8 mouse cellular contexts compared by ENCODE assay signal in genomic region chr10:128412055-128412381, GRCm38 (mm10). TPM values are rescaled to one million over a fixed set of nuclear protein-coding genes. Genes with fewer than 3 reads are reported as not detected.
DNase-seq lines count a peak whose midpoint lies in the region; ATAC-seq and TF ChIP-seq lines count a peak whose summit lies in the region.

No protein-coding gene starts in this region.

- DNase-seq in kidney, adult 2 months, result peak; percentile 50
- no peak for DNase-seq in kidney, adult 18-20 months
- DNase-seq in G1E (ENCODE audit: low spot score), result no peak
- peak; percentile 39 for DNase-seq in embryo, embryonic 11 days
- no peak for DNase-seq in frontal cortex, postnatal 25 days (ENCODE audit: low spot score in 2 of 2)

- H3K9ac ChIP-seq in hindbrain, embryonic 15.5 days, result peak overlapping the region; percentile 89
- H3K9ac ChIP-seq in lung, embryonic 15.5 days, result peak overlapping the region; percentile 82
- peak overlapping the region; percentile 75 for H3K9ac ChIP-seq in stomach, embryonic 16.5 days (ENCODE audit: low read length)

- no peaks in the 10 kb centered on the region for H3K9me3 ChIP-seq in G1E (replicated peaks)
- H3K9me3 ChIP-seq in hindbrain, embryonic 15.5 days, result no peaks in the 10 kb centered on the region
- H3K9me3 ChIP-seq in lung, embryonic 15.5 days, result no peaks in the 10 kb centered on the region
- H3K9me3 ChIP-seq in stomach, embryonic 16.5 days (replicated peaks; ENCODE audit: control insufficient read depth, low read length), result no peaks in the 10 kb centered on the region

- ATAC-seq in G1E (ENCODE audit: extremely low read depth, insufficient number of reproducible peaks, low FRiP score, poor library complexity, severe bottlenecking), result no peak
- ATAC-seq in hindbrain, embryonic 15.5 days (ENCODE audit: low FRiP score, low read depth), result no peak
- ATAC-seq in lung, embryonic 15.5 days (ENCODE audit: borderline replicate concordance, extremely low read depth, low FRiP score, low TSS enrichment), result no peak
- no peak for ATAC-seq in stomach, embryonic 16.5 days (ENCODE audit: insufficient read depth, low FRiP score)

- H3K36me3 ChIP-seq in kidney, adult 2 months (ENCODE audit: control insufficient read depth, insufficient read depth, low read length), result no peaks in the 10 kb centered on the region; the same call in 1 of the 2 replicates
- peaks cover 56% of the 10 kb centered on the region for H3K36me3 ChIP-seq in G1E (replicated peaks)
- peaks cover 24% of the 10 kb centered on the region for H3K36me3 ChIP-seq in hindbrain, embryonic 15.5 days
- H3K36me3 ChIP-seq in lung, embryonic 15.5 days, result peaks cover 20% of the 10 kb centered on the region
- H3K36me3 ChIP-seq in stomach, embryonic 16.5 days (ENCODE audit: control insufficient read depth, insufficient read depth, low read length), result peaks cover 6% of the 10 kb centered on the region; the same call in 1 of the 2 replicates

- H3K27ac ChIP-seq in kidney, adult 2 months (ENCODE audit: insufficient read depth, low read depth, low read length), result peak overlapping the region; percentile 24
- H3K27ac ChIP-seq in hindbrain, embryonic 15.5 days (replicated peaks), result peak overlapping the region; percentile 93
- H3K27ac ChIP-seq in lung, embryonic 15.5 days, result peak overlapping the region; percentile 97
- H3K27ac ChIP-seq in stomach, embryonic 16.5 days (ENCODE audit: low read length), result peak overlapping the region; percentile 93

- H3K4me1 ChIP-seq in kidney, adult 2 months (ENCODE audit: control insufficient read depth, insufficient read depth, low read length), result peaks cover 13% of the 10 kb centered on the region
- H3K4me1 ChIP-seq in G1E (ENCODE audit: insufficient read depth, low read depth, low read length), result peaks cover 55% of the 10 kb centered on the region
- H3K4me1 ChIP-seq in hindbrain, embryonic 15.5 days (replicated peaks), result peaks cover 51% of the 10 kb centered on the region
- H3K4me1 ChIP-seq in lung, embryonic 15.5 days, result peaks cover 32% of the 10 kb centered on the region
- peaks cover 24% of the 10 kb centered on the region for H3K4me1 ChIP-seq in stomach, embryonic 16.5 days (ENCODE audit: control insufficient read depth, insufficient read depth, low read length)

- no peak for TF ChIP-seq CTCF in kidney, adult 2 months (conservative IDR thresholded peaks at IDR 0.05; ENCODE audit: insufficient read depth, insufficient read length, low read depth, low read length)
- TF ChIP-seq CTCF in G1E (IDR thresholded peaks at IDR 0.05; ENCODE audit: low read depth, low read length), result no peak

- H3K4me3 ChIP-seq in kidney, adult 2 months (ENCODE audit: insufficient read depth, low read depth, low read length), result peak overlapping the region; percentile 69
- H3K4me3 ChIP-seq in G1E (ENCODE audit: low read depth, low read length), result peak overlapping the region; percentile 88
- peak overlapping the region; percentile 92 for H3K4me3 ChIP-seq in hindbrain, embryonic 15.5 days
- H3K4me3 ChIP-seq in lung, embryonic 15.5 days, result peak overlapping the region; percentile 89
- peak overlapping the region; percentile 71 for H3K4me3 ChIP-seq in stomach, embryonic 16.5 days (replicated peaks; ENCODE audit: low read length)

- no peaks in the 10 kb centered on the region for H3K27me3 ChIP-seq in kidney, adult 2 months (replicated peaks; ENCODE audit: control insufficient read depth, insufficient read depth, low read length)
- H3K27me3 ChIP-seq in G1E (ENCODE audit: insufficient read depth, low read length), result no peaks in the 10 kb centered on the region
- H3K27me3 ChIP-seq in hindbrain, embryonic 15.5 days, result no peaks in the 10 kb centered on the region
- no peaks in the 10 kb centered on the region for H3K27me3 ChIP-seq in lung, embryonic 15.5 days
- no peaks in the 10 kb centered on the region for H3K27me3 ChIP-seq in stomach, embryonic 16.5 days (ENCODE audit: control insufficient read depth, insufficient read depth, low read length)

- no peak for TF ChIP-seq POLR2A in kidney, adult 2 months (IDR thresholded peaks at IDR 0.05; ENCODE audit: low read depth, low read length)

- peak overlapping the region; percentile 95 for H3K4me2 ChIP-seq in hindbrain, embryonic 15.5 days
- H3K4me2 ChIP-seq in lung, embryonic 15.5 days, result peak overlapping the region; percentile 96
- peak overlapping the region; percentile 90 for H3K4me2 ChIP-seq in stomach, embryonic 16.5 days (ENCODE audit: low read depth, low read length)

- WGBS in kidney, adult 2 months, result under 1% methylated on average over 14 of the region's 14 CpGs
- 1% methylated on average over 14 of the region's 14 CpGs for WGBS in hindbrain, embryonic 15.5 days
- WGBS in lung, embryonic 15.5 days, result under 1% methylated on average over 14 of the region's 14 CpGs
- WGBS in stomach, embryonic 16.5 days, result under 1% methylated on average over 14 of the region's 14 CpGs

RNA-seq across cellular contexts. Expression of gene Rnf41, which starts 0.6 kb away (rescaled TPM):
- polyA plus RNA-seq in kidney, adult 2 months (2012; rRNA removed), result 19.5 and 19.6 TPM in 2 replicates
- total RNA-seq in G1E (2014; fragmentation: Nextera tagmentation), result 21.7 and 26.8 TPM in 2 replicates
- 16.6 and 17.8 TPM in 2 replicates for total RNA-seq in G1E (2017)
- 11.7 and 14.6 TPM in 2 replicates for polyA plus RNA-seq in G1E (2012)
- polyA plus RNA-seq in hindbrain, embryonic 15.5 days (2015; fragmentation: Nextera tagmentation; extraction: Ambion mirVana), result 91.3 and 92.4 TPM in 2 replicates
- polyA plus RNA-seq in lung, embryonic 15.5 days (2015; fragmentation: Nextera tagmentation; extraction: Ambion mirVana), result 39.8 and 42.1 TPM in 2 replicates
- 37.0 and 38.5 TPM in 2 replicates for polyA plus RNA-seq in stomach, embryonic 16.5 days (2015; fragmentation: Nextera tagmentation; extraction: Ambion mirVana)

RNA-seq across cellular contexts. Expression of gene Nabp2, which starts 0.7 kb away (rescaled TPM):
- polyA plus RNA-seq in kidney, adult 2 months (2012; rRNA removed), result 33.2 and 37.8 TPM in 2 replicates
- total RNA-seq in G1E (2014; fragmentation: Nextera tagmentation) (121 and 148 TPM in 2 replicates), G1E (2017) (34.2 and 37.3 TPM in 2 replicates)
- polyA plus RNA-seq in G1E (2012), result 152 and 197 TPM in 2 replicates
- 137 and 141 TPM in 2 replicates for polyA plus RNA-seq in hindbrain, embryonic 15.5 days (2015; fragmentation: Nextera tagmentation; extraction: Ambion mirVana)
- polyA plus RNA-seq in lung, embryonic 15.5 days (2015; fragmentation: Nextera tagmentation; extraction: Ambion mirVana), result 72.1 and 75.7 TPM in 2 replicates
- polyA plus RNA-seq in stomach, embryonic 16.5 days (2015; fragmentation: Nextera tagmentation; extraction: Ambion mirVana), result 72.0 and 75.5 TPM in 2 replicates

RNA-seq across cellular contexts. Expression of gene Slc39a5, which starts 11.0 kb away (rescaled TPM):
- polyA plus RNA-seq in kidney, adult 2 months (2012; rRNA removed), result 114 and 137 TPM in 2 replicates
- not detected in 2 replicates for total RNA-seq in G1E (2014; fragmentation: Nextera tagmentation)
- total RNA-seq in G1E (2017), result not detected in 2 replicates
- not detected in 2 replicates for polyA plus RNA-seq in G1E (2012)
- 0.21 and 0.83 TPM in 2 replicates for polyA plus RNA-seq in hindbrain, embryonic 15.5 days (2015; fragmentation: Nextera tagmentation; extraction: Ambion mirVana)
- 0.31 and 0.99 TPM in 2 replicates for polyA plus RNA-seq in lung, embryonic 15.5 days (2015; fragmentation: Nextera tagmentation; extraction: Ambion mirVana)
- polyA plus RNA-seq in stomach, embryonic 16.5 days (2015; fragmentation: Nextera tagmentation; extraction: Ambion mirVana), result 28.7 and 32.9 TPM in 2 replicates

RNA-seq across cellular contexts. Expression of gene Ankrd52, which starts 35.1 kb away (rescaled TPM):
- 21.5 and 22.5 TPM in 2 replicates for polyA plus RNA-seq in kidney, adult 2 months (2012; rRNA removed)
- total RNA-seq in G1E (2014; fragmentation: Nextera tagmentation) (72.9 and 80.4 TPM in 2 replicates), G1E (2017) (5.9 and 6.6 TPM in 2 replicates)
- 68.3 and 75.9 TPM in 2 replicates for polyA plus RNA-seq in G1E (2012)
- polyA plus RNA-seq in hindbrain, embryonic 15.5 days (2015; fragmentation: Nextera tagmentation; extraction: Ambion mirVana), result 10.9 and 13.8 TPM in 2 replicates
- 13.0 and 14.9 TPM in 2 replicates for polyA plus RNA-seq in lung, embryonic 15.5 days (2015; fragmentation: Nextera tagmentation; extraction: Ambion mirVana)
- 8.4 and 10.0 TPM in 2 replicates for polyA plus RNA-seq in stomach, embryonic 16.5 days (2015; fragmentation: Nextera tagmentation; extraction: Ambion mirVana)

RNA-seq across cellular contexts. Expression of gene Coq10a, which starts 43.2 kb away (rescaled TPM):
- 58.7 and 72.3 TPM in 2 replicates for polyA plus RNA-seq in kidney, adult 2 months (2012; rRNA removed)
- total RNA-seq in G1E (2014; fragmentation: Nextera tagmentation) (28.8 and 29.8 TPM in 2 replicates), G1E (2017) (24.9 and 27.4 TPM in 2 replicates)
- polyA plus RNA-seq in G1E (2012), result 7.3 and 8.7 TPM in 2 replicates
- polyA plus RNA-seq in hindbrain, embryonic 15.5 days (2015; fragmentation: Nextera tagmentation; extraction: Ambion mirVana), result 38.7 and 41.9 TPM in 2 replicates
- 12.5 and 12.6 TPM in 2 replicates for polyA plus RNA-seq in lung, embryonic 15.5 days (2015; fragmentation: Nextera tagmentation; extraction: Ambion mirVana)
- 3.4 and 3.5 TPM in 2 replicates for polyA plus RNA-seq in stomach, embryonic 16.5 days (2015; fragmentation: Nextera tagmentation; extraction: Ambion mirVana)

Comparison
In these comparisons a context has a peak if more than half of its experiments do, and no peak if none do; other contexts are left out.
1. DNase-seq: peak in kidney, adult 2 months (single experiment) and embryo, embryonic 11 days (single experiment); none in kidney, adult 18-20 months (single experiment), G1E (single experiment) and frontal cortex, postnatal 25 days (0 of 2).
2. H3K27ac ChIP-seq: peak in every context shown above with its lines; median percentile 97 in lung, embryonic 15.5 days; 93 in hindbrain, embryonic 15.5 days; 93 in stomach, embryonic 16.5 days; 24 in kidney, adult 2 months.
3. RNA of gene Slc39a5, which starts 11.0 kb away (polyA plus RNA-seq): 114 to 137 TPM in kidney, adult 2 months and 28.7 to 32.9 TPM in stomach, embryonic 16.5 days; 0.21 to 0.83 TPM in hindbrain, embryonic 15.5 days, 0.31 to 0.99 TPM in lung, embryonic 15.5 days and not detected in G1E; every median in the first group is over 10 times any median in the second.
4. Peak in every context shown above with its lines, with median percentiles within 50 percentile points of each other: H3K4me3 ChIP-seq, H3K4me2 ChIP-seq and H3K9ac ChIP-seq.